Mouse (Mus musculus): ENCODE results near the gene Dpm1. TPM values are rescaled to one million over a fixed set of nuclear protein-coding genes. Genes with fewer than 3 reads are reported as not detected.

The Dpm1 gene
- polyA plus RNA-seq, 1 experiment from 2014 or later, result 85.6 TPM

- Histone ChIP-seq H3K4me1 (peaks cover 8% of the 10 kb centered on the region), H3K36me3 (peaks cover 79% of the 10 kb centered on the region), H3K27ac (no peak overlapping the region), H3K9ac (no peak overlapping the region), H3K4me2 (no peak overlapping the region), H3K4me3 (replicated peaks) (no peak overlapping the region), H3K27me3 (no peaks in the 10 kb centered on the region), H3K9me3 (replicated peaks) (no peaks in the 10 kb centered on the region)
- no peak for ATAC-seq (replicated peaks; ENCODE audit: low FRiP score)
- 88% methylated on average over 6 of the region's 6 CpGs for WGBS
Measured at GRCm38 (mm10) chr2:168223326-168223725, 7.1 kb downstream of the Dpm1 start.

- WGBS, result 51% methylated on average over 5 of the region's 5 CpGs
- peaks cover 95% of the 10 kb centered on the region for H3K36me3 ChIP-seq
Measured at GRCm38 (mm10) chr2:168213788-168214397, 16.5 kb downstream of the Dpm1 start.

DNA sequence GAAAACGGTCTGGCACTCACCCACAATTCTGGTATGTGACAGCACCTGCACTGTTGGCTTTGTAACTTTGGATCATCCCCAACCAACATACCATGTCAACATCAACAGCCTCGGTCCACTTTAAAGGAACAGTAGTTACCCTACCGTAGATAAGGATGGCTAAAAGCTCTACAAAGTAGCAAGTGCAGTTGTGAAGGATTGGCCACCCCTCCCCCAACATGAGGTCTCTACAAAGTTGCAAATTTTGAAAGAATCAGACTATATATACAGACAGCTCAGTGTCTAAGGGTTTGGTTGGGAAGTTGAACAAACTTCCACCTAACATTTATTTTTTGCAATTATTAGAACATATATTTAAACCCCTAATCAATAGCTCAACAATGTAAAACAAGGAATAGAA lies 22.5 kb downstream of the Dpm1 start:
- 95% methylated on average over 3 of the region's 3 CpGs for WGBS
- H3K4me3 ChIP-seq (replicated peaks), result no peak overlapping the region

More at GRCm38 (mm10) chr2:168213788-168214397, 16.5 kb downstream of the Dpm1 start:
- Histone ChIP-seq H3K9me3 (replicated peaks) (no peaks in the 10 kb centered on the region), H3K27me3 (no peaks in the 10 kb centered on the region), H3K4me2 (no peak overlapping the region), H3K27ac (no peak overlapping the region), H3K4me1 (no peaks in the 10 kb centered on the region), H3K9ac (no peak overlapping the region), H3K4me3 (replicated peaks) (no peak overlapping the region)
- ATAC-seq (replicated peaks; ENCODE audit: low FRiP score), result no peak

DNA sequence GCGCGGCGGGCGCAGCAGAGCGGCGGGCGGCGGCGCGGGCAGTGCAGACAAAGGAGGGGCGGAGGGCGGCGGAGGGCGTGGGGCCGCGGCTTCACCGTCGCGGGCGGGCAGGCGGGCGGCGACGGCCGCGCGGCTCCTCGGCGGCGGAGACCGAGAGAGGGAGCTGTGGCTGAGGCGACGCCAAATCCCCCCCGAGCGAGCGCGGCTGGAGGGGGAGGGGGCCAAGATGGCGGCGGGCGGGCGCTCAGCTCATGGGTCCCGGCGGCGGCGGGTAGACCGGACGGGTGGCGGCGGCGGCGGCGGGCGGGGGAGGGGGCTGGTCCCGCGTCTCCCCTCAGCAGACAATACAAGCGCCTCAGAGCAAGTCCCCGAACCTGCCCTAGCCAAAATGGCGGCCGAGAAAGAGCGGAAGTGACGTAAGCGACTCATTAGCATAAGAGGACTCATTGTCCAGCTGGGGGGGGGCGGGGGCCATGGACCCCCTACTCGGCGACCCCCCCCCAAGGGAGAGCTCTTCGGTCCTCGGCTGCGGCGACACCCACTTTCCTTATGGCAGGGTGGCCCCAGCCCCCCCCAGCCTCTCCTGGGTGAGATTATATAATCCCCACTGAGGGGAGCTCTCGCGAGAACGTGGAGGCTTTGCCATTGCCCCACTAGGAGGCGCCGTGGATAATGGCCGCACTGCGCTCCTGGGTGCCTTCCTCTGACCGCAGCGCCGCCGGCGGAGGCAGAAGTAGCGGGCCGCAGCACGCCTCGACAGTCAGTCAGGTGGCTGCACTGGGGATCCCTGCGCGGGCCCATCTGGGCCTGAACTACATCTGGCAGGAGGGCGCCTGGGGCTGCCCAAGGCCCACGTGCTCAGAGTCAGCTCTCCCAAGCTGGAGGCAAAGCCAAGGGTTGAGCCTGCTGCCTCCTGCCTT lies 23.4 kb downstream of the Dpm1 start, which contains the start of gene Adnp:
Gene Adnp, minus strand, starts transcription at position 388 of the 920 bp plus-strand sequence.
- peak within 1 kb of the TSS; percentile 99 for H3K27ac ChIP-seq
- WGBS, result under 1% methylated on average over 68 of the region's 89 CpGs
- peak within 1 kb of the TSS; percentile 65 for H3K4me2 ChIP-seq
- no peaks in the 10 kb centered on the region for H3K27me3 ChIP-seq
- peak; percentile 94 for ATAC-seq (replicated peaks; ENCODE audit: low FRiP score)
- H3K9ac ChIP-seq, result peak within 1 kb of the TSS; percentile 100
- H3K9me3 ChIP-seq (replicated peaks), result no peaks in the 10 kb centered on the region
- H3K36me3 ChIP-seq, result peaks cover 63% of the 10 kb centered on the region
- H3K4me3 ChIP-seq (replicated peaks), result peak within 1 kb of the TSS; percentile 100
- peaks cover 17% of the 10 kb centered on the region for H3K4me1 ChIP-seq

More for the DNA sequence above, 22.5 kb downstream of the Dpm1 start:
- H3K4me1 ChIP-seq, result peaks cover 17% of the 10 kb centered on the region
- no peaks in the 10 kb centered on the region for H3K9me3 ChIP-seq (replicated peaks)
- no peak overlapping the region for H3K4me2 ChIP-seq
- peaks cover 63% of the 10 kb centered on the region for H3K36me3 ChIP-seq
- H3K9ac ChIP-seq, result no peak overlapping the region
- H3K27ac ChIP-seq, result peak overlapping the region; percentile 99
- ATAC-seq (replicated peaks; ENCODE audit: low FRiP score), result peak; percentile 7; the same call in 1 of the 2 replicates
- no peaks in the 10 kb centered on the region for H3K27me3 ChIP-seq

GRCm38 (mm10) chr2:168205681-168206631 lies 24.4 kb downstream of the Dpm1 start:
- peaks cover 59% of the 10 kb centered on the region for H3K36me3 ChIP-seq
- peaks cover 24% of the 10 kb centered on the region for H3K4me1 ChIP-seq
- peak overlapping the region; percentile 65 for H3K4me2 ChIP-seq
- ATAC-seq (replicated peaks; ENCODE audit: low FRiP score), result peak; percentile 16; the same call in 1 of the 2 replicates
- peak overlapping the region; percentile 100 for H3K4me3 ChIP-seq (replicated peaks)
- WGBS, result under 1% methylated on average over 45 of the region's 49 CpGs
- no peaks in the 10 kb centered on the region for H3K27me3 ChIP-seq
- H3K9ac ChIP-seq, result peak overlapping the region; percentile 100
- H3K27ac ChIP-seq, result peak overlapping the region; percentile 99
- no peaks in the 10 kb centered on the region for H3K9me3 ChIP-seq (replicated peaks)

- no peaks in the 10 kb centered on the region for H3K9me3 ChIP-seq (replicated peaks)
- peak overlapping the region; percentile 65 for H3K4me2 ChIP-seq
- H3K4me1 ChIP-seq, result peaks cover 30% of the 10 kb centered on the region
- peak overlapping the region; percentile 100 for H3K9ac ChIP-seq
- ATAC-seq (replicated peaks; ENCODE audit: low FRiP score), result peak; percentile 46
- H3K27me3 ChIP-seq, result no peaks in the 10 kb centered on the region
- H3K27ac ChIP-seq, result peak overlapping the region; percentile 99
- 4% methylated on average over 6 of the region's 6 CpGs for WGBS
- H3K4me3 ChIP-seq (replicated peaks), result peak overlapping the region; percentile 100
- peaks cover 59% of the 10 kb centered on the region for H3K36me3 ChIP-seq
Measured at GRCm38 (mm10) chr2:168205265-168205664, 25.1 kb downstream of the Dpm1 start.

DNA sequence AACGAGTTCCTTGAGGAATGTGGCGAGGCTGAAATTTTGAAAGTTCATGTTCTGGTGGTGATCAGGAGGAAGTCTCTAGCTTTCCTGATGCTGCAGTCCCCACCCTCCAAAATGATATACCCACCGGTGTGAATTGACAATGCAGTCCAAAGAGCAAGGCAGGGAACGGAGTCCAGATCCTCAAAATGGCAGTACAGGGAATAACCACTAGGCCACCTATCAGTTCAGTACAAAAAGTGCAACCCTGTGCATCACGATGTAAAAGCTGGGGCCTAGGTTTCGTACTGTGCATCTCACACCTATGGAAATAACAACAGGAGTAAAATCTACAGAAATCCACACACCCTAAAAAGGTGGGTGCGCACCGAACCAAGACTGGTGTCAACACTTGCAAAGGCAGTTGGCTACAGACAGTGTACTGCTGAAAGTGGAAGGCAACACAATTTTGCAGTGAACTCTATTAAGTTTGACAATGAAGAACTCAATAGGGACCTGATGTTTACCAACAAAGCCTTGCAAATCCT lies 25.9 kb downstream of the Dpm1 start:
- no peak for ATAC-seq (replicated peaks; ENCODE audit: low FRiP score)
- H3K9me3 ChIP-seq (replicated peaks), result no peaks in the 10 kb centered on the region
- peaks cover 36% of the 10 kb centered on the region for H3K4me1 ChIP-seq
- peak overlapping the region; percentile 100 for H3K4me3 ChIP-seq (replicated peaks)
- no peaks in the 10 kb centered on the region for H3K27me3 ChIP-seq
- H3K27ac ChIP-seq, result no peak overlapping the region
- peak overlapping the region; percentile 65 for H3K4me2 ChIP-seq
- 0 out of 2 replicates have a peak overlapping the region, but pooled peaks have one; percentile 5 for H3K9ac ChIP-seq
- WGBS, result 78% methylated on average over 8 of the region's 8 CpGs
- H3K36me3 ChIP-seq, result peaks cover 54% of the 10 kb centered on the region

- WGBS, result 84% methylated on average over 4 of the region's 5 CpGs
- no peaks in the 10 kb centered on the region for H3K9me3 ChIP-seq (replicated peaks)
- ATAC-seq (replicated peaks; ENCODE audit: low FRiP score), result no peak
- peaks cover 66% of the 10 kb centered on the region for H3K36me3 ChIP-seq
- H3K4me3 ChIP-seq (replicated peaks), result no peak overlapping the region
- H3K4me1 ChIP-seq, result peaks cover 67% of the 10 kb centered on the region
- H3K27ac ChIP-seq, result no peak overlapping the region
- no peak overlapping the region for H3K9ac ChIP-seq
- H3K27me3 ChIP-seq, result no peaks in the 10 kb centered on the region
- no peak overlapping the region for H3K4me2 ChIP-seq
Measured at GRCm38 (mm10) chr2:168200014-168200691, 30.2 kb downstream of the Dpm1 start.

- WGBS, result 83% methylated on average over 4 of the region's 4 CpGs
Measured at GRCm38 (mm10) chr2:168199476-168199875, 30.9 kb downstream of the Dpm1 start.

GRCm38 (mm10) chr2:168198421-168198820 lies 32.0 kb downstream of the Dpm1 start:
- WGBS, result 85% methylated on average over 1 of the region's 1 CpGs
- Histone ChIP-seq H3K9ac (no peak overlapping the region), H3K9me3 (replicated peaks) (no peaks in the 10 kb centered on the region), H3K4me3 (replicated peaks) (no peak overlapping the region), H3K27me3 (no peaks in the 10 kb centered on the region), H3K27ac (no peak overlapping the region), H3K4me2 (no peak overlapping the region), H3K36me3 (peaks cover 57% of the 10 kb centered on the region), H3K4me1 (peaks cover 61% of the 10 kb centered on the region)
- no peak for ATAC-seq (replicated peaks; ENCODE audit: low FRiP score)

More at GRCm38 (mm10) chr2:168199476-168199875, 30.9 kb downstream of the Dpm1 start:
- no peaks in the 10 kb centered on the region for H3K9me3 ChIP-seq (replicated peaks)
- H3K9ac ChIP-seq, result 0 out of 2 replicates have a peak overlapping the region, but pooled peaks have one; percentile 4
- H3K27ac ChIP-seq, result peak overlapping the region; percentile 16; the same call in 1 of the 2 replicates
- peaks cover 66% of the 10 kb centered on the region for H3K4me1 ChIP-seq
- H3K27me3 ChIP-seq, result no peaks in the 10 kb centered on the region
- H3K36me3 ChIP-seq, result peaks cover 65% of the 10 kb centered on the region
- peak overlapping the region; percentile 25; the same call in 1 of the 2 replicates for H3K4me2 ChIP-seq
- no peak for ATAC-seq (replicated peaks; ENCODE audit: low FRiP score)
- no peak overlapping the region for H3K4me3 ChIP-seq (replicated peaks)
